Mouse (Mus musculus): ENCODE measurements around the gene Fmnl3.

DNA sequence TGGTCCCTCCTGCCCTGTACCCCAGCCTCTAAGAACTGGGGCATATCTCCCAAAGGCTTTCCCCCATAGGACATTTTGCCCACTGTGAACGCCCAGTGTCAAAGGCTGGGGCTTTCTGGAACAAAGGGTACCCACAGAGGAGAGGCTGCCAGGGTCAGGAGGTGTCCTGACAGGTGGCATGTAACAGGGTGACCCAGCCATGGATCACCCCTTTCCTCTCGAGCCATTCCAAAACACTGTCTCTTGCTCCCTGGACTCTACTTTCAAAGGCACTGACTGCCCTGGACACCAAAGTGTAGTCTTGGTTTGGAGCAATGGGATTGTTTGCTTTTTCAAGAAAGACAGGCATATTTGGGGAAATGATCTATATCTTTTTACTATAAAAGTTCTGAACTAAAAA lies 40.0 kb downstream of the Fmnl3 start:
- no peak for TF ChIP-seq GATA1 (IDR thresholded peaks at IDR 0.05; ENCODE audit: low read depth, low read length)
- TF ChIP-seq TCF12 (IDR thresholded peaks at IDR 0.05; ENCODE audit: low read depth, low read length), result no peak
- TF ChIP-seq USF1 (IDR thresholded peaks at IDR 0.05; ENCODE audit: low read depth, low read length), result no peak
- no peak for TF ChIP-seq TBP (IDR thresholded peaks at IDR 0.05; ENCODE audit: low read depth, low read length)
- TF ChIP-seq GABPA (IDR thresholded peaks at IDR 0.05; ENCODE audit: low read depth, low read length), result no peak
- no peak for TF ChIP-seq TAL1 (IDR thresholded peaks at IDR 0.05; ENCODE audit: low read length)
